Mouse (Mus musculus): ENCODE data around the gene Ly6g6e.

DNA sequence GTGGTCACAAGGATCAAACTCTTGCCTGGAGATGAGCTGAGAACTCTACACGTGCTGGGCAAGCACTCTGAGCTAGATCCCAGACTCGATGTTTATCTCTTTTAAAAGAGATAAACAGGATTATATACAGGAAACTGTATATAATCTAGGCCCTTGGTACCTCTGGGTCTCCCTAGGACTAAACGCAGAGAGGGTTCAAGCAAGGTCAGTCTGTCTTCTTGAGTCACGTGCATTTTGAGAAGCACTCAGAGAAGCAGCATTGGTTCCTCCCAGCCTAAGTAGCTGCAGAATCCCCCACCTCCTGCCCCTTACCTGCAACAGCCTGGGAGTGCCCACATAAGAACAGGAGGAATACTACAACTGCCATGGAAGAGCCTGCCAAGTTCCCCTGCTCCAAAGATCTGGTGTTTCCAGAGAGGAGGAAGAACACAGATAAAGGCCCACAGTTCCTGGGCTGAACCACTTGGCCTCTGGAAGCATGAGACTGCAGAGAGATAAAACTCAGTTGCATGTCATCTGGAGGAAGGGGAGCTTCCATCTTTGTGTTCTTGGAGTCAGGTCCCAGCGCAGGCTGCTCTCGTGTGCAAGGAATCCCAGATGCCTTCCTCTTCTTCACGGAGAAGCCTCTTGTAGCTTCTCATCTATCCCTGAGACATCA is 8.6 kb downstream of the Ly6g6e start, which contains the start of gene Ly6g6f:
- TF ChIP-seq ETS1 (IDR thresholded peaks at IDR 0.05; ENCODE audit: low read depth, low read length) (0 out of 2 replicates have a peak, but pooled peaks have one; percentile 19), MAFK (IDR thresholded peaks at IDR 0.05; ENCODE audit: borderline replicate concordance, low read depth, low read length) (no peak), CTCF (IDR thresholded peaks at IDR 0.05 in 2 of 3, conservative IDR thresholded peaks at IDR 0.05 in 1 of 3; ENCODE audit: control insufficient read depth in 1 of 3, insufficient read depth in 1 of 3, low read depth in 2 of 3, low read length in 3 of 3, poor library complexity in 1 of 3, severe bottlenecking in 1 of 3) (no peak), KAT2A (conservative IDR thresholded peaks at IDR 0.05; ENCODE audit: low read depth, low read length) (no peak), ZNF384 (IDR thresholded peaks at IDR 0.05; ENCODE audit: low read depth, low read length) (no peak)
